Mouse (Mus musculus) midbrain, embryonic 10.5 days (tissue): ENCODE measurements around the gene Dlgap4. TPM values are rescaled to one million over a fixed set of nuclear protein-coding genes. Genes with fewer than 3 reads are reported as not detected.

Source experiments
- DNase-seq: peaks from one replicate; pipeline ENCODE4 v3.0.0-alpha.2; 2017; ENCODE audit warnings: low spot score
- H3K27ac ChIP-seq: fragments of 300-500 bp; sonication (generic); replicated peaks from 2 replicates; pipeline ENCODE4 v1.5.1; 2016; ENCODE audit warnings: mild to moderate bottlenecking
- H3K27me3 ChIP-seq: fragments of 300-500 bp; sonication (generic); 2 replicates; pipeline ENCODE4 v1.6.1; 2016; ENCODE audit warnings: low read depth, mild to moderate bottlenecking; ENCODE audit not compliant: poor library complexity, severe bottlenecking
- H3K36me3 ChIP-seq: fragments of 300-500 bp; sonication (generic); 2 replicates; pipeline ENCODE4 v1.6.1; 2016; ENCODE audit warnings: mild to moderate bottlenecking, moderate library complexity
- H3K4me1 ChIP-seq: fragments of 300-500 bp; sonication (generic); 2 replicates; pipeline ENCODE4 v1.6.1; 2016
- H3K4me3 ChIP-seq: fragments of 300-500 bp; sonication (generic); 2 replicates; pipeline ENCODE4 v1.5.1; 2016; ENCODE audit warnings: mild to moderate bottlenecking, moderate library complexity
- H3K9me3 ChIP-seq: fragments of 300-500 bp; sonication (generic); replicated peaks from 2 replicates; pipeline ENCODE4 v1.6.1; 2016; ENCODE audit warnings: mild to moderate bottlenecking
- WGBS: fragments of 180-500 bp; shearing (Covaris S2); methylation state at CpG from one replicate; pipeline ENCODE4 v1.1.7; 2016; 5-methylcytosine and 5-hydroxymethylcytosine counted together
- polyA plus RNA-seq: library from polyadenylated mRNA; unstranded; fragments of >200 nt; fragmentation: Nextera tagmentation; extraction: Ambion mirVana; gene quantifications from 2 replicates; pipeline ENCODE4 v1.2.1, GENCODE M21; 2016

Gene Dlgap4
- polyA plus RNA-seq, 1 experiment from 2014 or later: 128 TPM

DNA sequence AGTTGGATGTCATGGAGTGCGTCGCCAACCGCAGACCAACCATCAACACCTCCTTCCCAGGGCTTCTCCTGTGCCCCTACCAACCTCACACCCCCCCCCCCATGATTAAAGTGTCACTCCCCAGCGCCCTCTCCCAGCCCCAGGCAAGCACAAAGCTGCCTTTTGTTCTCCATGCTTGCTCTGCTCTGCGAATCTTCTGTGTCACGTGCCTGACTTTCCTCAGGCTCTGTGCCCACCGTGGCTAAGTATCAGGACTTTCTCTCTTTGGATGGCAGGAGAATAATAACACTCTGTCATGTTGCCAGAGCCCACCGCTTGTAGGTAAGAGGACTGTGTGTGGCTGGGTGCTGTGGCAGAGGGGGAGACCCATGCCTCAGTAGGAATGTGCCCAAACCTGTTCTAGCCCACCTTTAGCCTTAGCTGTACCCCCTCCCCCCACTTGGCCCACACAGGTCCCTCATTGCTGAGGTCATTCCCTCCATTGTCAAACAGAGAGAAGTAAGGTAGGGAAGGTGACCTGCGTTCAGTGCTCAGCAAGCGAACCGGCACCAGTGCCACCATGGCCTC is 79.8 kb downstream of the Dlgap4 start:
- no peak overlapping the region for H3K4me3 ChIP-seq
- H3K36me3 ChIP-seq: no peaks in the 10 kb centered on the region
- peaks cover 60% of the 10 kb centered on the region for H3K4me1 ChIP-seq
- H3K9me3 ChIP-seq: no peaks in the 10 kb centered on the region
- WGBS: 62% methylated on average over 11 of the region's 11 CpGs
- peak overlapping the region; percentile 57 for H3K27ac ChIP-seq
- H3K27me3 ChIP-seq: peaks cover 11% of the 10 kb centered on the region
- no peak for DNase-seq

DNA sequence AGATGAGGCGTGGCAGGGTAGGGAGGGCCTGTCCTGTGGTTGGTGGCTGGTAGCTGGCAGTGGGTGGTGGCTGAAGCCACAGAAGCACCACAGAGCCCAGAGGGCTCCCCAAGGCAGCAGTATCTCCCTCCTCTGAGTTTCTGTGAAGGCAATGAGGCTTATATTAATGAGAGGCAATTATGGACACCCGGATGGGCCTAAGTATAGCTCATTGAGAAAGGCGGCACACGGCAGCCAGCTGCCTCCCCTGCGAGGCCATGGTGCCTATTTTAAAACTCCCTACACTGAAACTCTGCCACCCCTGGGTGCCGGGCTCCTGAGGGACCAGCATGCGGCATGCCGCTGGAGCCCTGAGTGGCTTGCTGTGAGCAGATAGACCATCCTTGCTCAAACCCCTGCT is 83.8 kb downstream of the Dlgap4 start:
- no peak for DNase-seq
- Histone ChIP-seq H3K4me3 (no peak overlapping the region), H3K4me1 (peaks cover 45% of the 10 kb centered on the region), H3K36me3 (no peaks in the 10 kb centered on the region), H3K27ac (0 out of 2 replicates have a peak overlapping the region, but pooled peaks have one; percentile 13), H3K27me3 (no peaks in the 10 kb centered on the region), H3K9me3 (no peaks in the 10 kb centered on the region)
- 85% methylated on average over 8 of the region's 8 CpGs for WGBS

DNA sequence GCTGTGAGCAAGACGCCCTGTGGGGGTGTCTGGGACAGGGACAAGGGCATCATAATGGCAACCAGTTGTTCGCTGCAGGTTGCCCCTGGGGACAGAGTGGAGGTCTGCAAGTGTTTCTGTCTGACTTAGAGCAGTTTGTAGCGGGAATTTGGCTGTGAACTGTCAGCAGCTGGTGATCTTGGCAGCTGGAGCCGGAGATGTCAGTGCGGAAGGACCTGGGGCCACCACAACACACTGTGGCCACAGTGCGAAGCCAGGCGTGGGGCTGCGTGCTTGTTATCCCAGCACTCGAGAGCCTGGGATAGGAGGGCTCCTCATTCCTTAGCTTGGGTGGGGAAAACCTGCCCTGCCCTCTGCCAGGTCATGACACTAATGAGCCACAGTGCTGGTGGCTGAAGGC is 84.7 kb downstream of the Dlgap4 start:
- Histone ChIP-seq H3K4me3 (no peak overlapping the region), H3K9me3 (no peaks in the 10 kb centered on the region), H3K27ac (no peak overlapping the region), H3K36me3 (no peaks in the 10 kb centered on the region), H3K4me1 (peaks cover 40% of the 10 kb centered on the region), H3K27me3 (no peaks in the 10 kb centered on the region)
- WGBS: 75% methylated on average over 9 of the region's 9 CpGs
- DNase-seq: no peak

- peaks cover 2% of the 10 kb centered on the region for H3K4me1 ChIP-seq
- no peaks in the 10 kb centered on the region for H3K9me3 ChIP-seq
- no peak overlapping the region for H3K4me3 ChIP-seq
- DNase-seq: peak; percentile 84
- H3K36me3 ChIP-seq: no peaks in the 10 kb centered on the region
- H3K27ac ChIP-seq: no peak overlapping the region
- 22% methylated on average over 6 of the region's 6 CpGs for WGBS
- H3K27me3 ChIP-seq: peaks cover 10% of the 10 kb centered on the region
Measured at GRCm38 (mm10) chr2:156705473-156705872, 92.0 kb downstream of the Dlgap4 start.

DNA sequence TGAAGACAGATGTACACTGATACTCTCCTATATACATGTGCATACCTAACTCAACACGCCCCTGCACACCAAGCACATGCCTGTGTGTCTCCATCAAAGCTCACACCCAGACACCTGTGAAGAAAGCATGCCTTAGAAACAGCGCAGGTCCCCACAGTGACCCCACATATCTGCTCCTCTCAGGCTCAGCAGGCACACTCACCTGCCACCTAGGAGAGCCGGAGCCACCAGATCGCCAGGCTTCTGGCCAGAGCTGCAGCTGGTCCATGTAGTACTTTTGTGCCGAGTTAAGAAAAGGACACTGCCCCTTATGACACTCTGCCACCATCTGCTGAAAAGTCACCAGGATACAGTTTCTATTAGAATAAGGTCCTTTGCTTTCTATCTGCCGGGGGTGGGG is 103.2 kb downstream of the Dlgap4 start:
- Histone ChIP-seq H3K27me3 (no peaks in the 10 kb centered on the region), H3K27ac (no peak overlapping the region), H3K36me3 (no peaks in the 10 kb centered on the region), H3K9me3 (no peaks in the 10 kb centered on the region), H3K4me3 (no peak overlapping the region), H3K4me1 (peaks cover 37% of the 10 kb centered on the region)
- 81% methylated on average over 6 of the region's 6 CpGs for WGBS
- DNase-seq: no peak

DNA sequence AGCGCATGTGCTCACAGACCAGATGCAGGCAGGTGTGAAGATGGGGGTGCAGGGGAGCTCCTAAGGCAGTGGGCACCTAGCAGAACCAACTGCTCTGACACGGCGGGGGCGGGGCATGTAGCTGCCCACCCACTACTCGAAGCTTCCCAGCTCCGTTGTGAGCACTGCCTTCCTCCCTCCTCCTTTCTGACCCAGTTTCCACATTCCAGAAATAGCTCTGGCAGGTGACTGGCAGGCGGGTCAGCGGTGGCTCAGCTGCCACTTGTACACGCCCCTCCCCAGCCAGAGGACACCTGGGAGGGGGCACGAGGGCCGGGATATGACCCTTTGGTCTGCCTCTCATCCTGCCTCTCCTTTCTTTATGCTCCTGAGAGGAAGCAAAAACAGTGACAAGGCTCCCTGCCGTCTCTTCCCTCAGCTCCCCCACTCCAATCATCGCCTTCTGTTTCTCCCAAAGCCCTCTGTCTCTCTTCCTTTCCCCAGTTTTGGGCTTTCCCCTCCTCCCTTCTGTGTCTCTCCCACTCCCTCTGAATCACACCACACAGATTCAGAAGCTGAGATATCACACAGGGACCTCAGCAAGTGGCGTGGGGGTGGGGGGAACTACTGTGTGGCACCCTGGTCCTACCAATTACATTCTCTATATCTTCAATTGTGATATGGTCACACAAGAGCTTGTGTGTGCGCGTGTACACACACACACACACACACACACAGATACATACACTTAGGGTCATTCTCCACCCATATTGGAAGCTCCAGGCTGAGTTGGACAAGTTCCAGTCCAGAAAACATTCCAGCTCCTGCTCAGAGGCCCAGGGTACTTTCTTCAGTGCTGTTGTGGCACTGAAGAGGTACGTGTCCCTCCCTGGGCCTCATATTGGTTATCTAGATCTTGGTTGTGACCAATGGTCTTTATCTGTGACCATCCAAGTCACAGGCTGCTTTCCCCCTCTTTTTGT is 104.1 kb downstream of the Dlgap4 start:
- DNase-seq: peak; percentile 52
- 24% methylated on average over 17 of the region's 17 CpGs for WGBS
- Histone ChIP-seq H3K27ac (peak overlapping the region; percentile 65), H3K4me1 (peaks cover 46% of the 10 kb centered on the region), H3K9me3 (no peaks in the 10 kb centered on the region), H3K36me3 (no peaks in the 10 kb centered on the region), H3K4me3 (peak overlapping the region; percentile 35), H3K27me3 (no peaks in the 10 kb centered on the region)

DNA sequence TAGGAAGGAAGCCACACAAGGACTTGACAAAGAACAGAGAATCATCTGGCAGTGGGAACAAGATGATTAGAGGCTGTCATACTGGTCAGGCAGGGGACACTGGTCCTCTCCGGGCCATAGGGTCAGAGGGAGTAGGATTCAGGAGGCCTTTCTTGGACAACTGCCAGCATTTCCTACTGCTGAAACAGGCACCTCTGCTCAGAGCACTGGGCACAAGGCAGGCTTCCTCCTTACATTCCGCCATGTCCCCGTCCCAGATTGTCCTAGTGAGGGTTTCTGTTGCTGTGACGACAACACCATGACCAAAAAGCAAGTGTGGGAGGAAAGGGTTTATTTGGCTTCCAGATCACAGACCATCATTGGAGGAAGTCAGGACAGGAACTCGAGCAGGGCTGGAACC is 105.3 kb downstream of the Dlgap4 start:
- Histone ChIP-seq H3K27me3 (no peaks in the 10 kb centered on the region), H3K4me1 (peaks cover 55% of the 10 kb centered on the region), H3K9me3 (no peaks in the 10 kb centered on the region), H3K36me3 (no peaks in the 10 kb centered on the region), H3K27ac (no peak overlapping the region; the same call in 1 of the 2 replicates), H3K4me3 (no peak overlapping the region)
- WGBS: 72% methylated on average over 5 of the region's 5 CpGs
- DNase-seq: no peak

- Histone ChIP-seq H3K36me3 (no peaks in the 10 kb centered on the region), H3K27ac (peak overlapping the region; percentile 98), H3K4me3 (peak overlapping the region; percentile 86), H3K4me1 (peaks cover 65% of the 10 kb centered on the region), H3K27me3 (no peaks in the 10 kb centered on the region), H3K9me3 (no peaks in the 10 kb centered on the region)
- WGBS: 89% methylated on average over 8 of the region's 8 CpGs
- DNase-seq: no peak
Measured at GRCm38 (mm10) chr2:156719549-156720312, 106.2 kb downstream of the Dlgap4 start.

GRCm38 (mm10) chr2:156720313-156720674 is 106.8 kb downstream of the Dlgap4 start:
- 2% methylated on average over 10 of the region's 10 CpGs for WGBS
- Histone ChIP-seq H3K9me3 (no peaks in the 10 kb centered on the region), H3K36me3 (no peaks in the 10 kb centered on the region), H3K4me1 (peaks cover 70% of the 10 kb centered on the region), H3K4me3 (peak overlapping the region; percentile 86), H3K27me3 (no peaks in the 10 kb centered on the region), H3K27ac (peak overlapping the region; percentile 98)
- DNase-seq: no peak

DNA sequence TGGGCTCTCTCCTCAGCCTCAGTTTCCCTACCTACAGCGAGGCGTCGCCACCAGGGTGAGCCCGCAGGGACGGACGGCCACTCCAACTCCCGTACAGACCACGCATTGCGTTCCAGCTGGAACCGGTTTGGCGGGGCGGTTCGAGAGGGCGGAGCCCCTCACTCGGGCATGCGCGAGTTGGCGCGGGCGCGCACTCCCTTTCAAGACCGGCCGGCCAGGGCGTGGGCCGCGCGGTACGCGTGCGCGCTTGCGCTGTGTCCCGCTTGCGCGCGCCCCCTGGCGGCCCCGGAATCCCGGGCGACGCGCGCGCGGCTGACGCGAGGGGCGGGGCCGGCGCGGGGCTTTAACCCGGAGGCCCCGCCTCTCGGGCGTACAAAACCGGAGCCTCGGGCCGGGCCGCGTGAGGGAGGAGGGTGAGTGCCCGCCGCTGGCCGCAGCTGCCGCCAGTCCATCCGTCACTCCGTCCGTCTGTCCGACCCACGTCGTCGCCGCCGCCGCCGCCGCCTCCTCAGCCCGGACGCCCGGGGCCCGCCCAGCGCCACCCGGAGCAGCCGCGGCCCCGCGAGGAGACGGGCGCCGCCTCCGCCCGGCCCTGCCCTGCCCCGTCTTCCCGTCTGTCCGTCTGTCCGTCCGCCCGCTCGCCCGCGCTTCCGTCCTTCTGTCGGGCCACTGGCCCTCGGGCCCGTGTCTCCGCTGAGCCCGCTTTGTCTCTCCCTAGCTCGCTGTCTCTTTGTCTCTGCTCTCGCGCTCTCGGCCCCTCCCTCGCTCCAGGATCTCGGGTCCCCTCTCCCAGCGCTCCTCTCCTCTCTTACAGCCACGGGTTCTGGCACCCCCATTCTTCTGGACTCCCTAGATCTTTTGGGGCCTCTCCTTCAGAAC is 107.4 kb downstream of the Dlgap4 start:
- H3K36me3 ChIP-seq: no peaks in the 10 kb centered on the region
- H3K27me3 ChIP-seq: no peaks in the 10 kb centered on the region
- DNase-seq: peak; percentile 95
- H3K27ac ChIP-seq: peak overlapping the region; percentile 98
- under 1% methylated on average over 79 of the region's 114 CpGs for WGBS
- H3K4me1 ChIP-seq: peaks cover 76% of the 10 kb centered on the region
- H3K9me3 ChIP-seq: no peaks in the 10 kb centered on the region
- H3K4me3 ChIP-seq: peak overlapping the region; percentile 86

DNA sequence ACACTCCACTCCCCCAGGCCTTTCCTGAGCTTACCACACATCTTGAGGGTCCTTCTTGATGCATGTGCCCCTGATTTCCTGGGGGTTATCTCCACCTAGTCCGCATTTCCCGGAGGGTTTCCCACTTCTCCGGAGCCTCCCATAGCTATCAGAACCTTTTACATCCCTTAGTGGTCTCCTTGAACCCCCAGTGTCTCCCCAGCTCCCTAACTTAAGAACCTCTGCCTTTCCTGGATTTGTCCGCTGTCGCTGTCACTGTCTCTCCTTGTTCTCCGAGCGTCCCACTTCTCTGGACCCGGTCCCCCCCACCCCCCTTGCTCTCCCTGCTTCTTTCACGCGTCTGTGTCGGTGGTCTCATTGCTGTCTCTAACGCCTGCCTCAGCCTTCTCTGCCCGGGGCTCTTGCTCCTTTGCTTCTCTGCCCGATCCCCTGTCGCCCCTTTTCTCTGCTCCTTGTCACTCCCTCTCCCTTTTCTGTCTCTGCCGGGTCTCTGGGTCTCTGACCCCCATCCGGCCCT is 108.1 kb downstream of the Dlgap4 start:
- Histone ChIP-seq H3K27ac (peak overlapping the region; percentile 98), H3K36me3 (no peaks in the 10 kb centered on the region), H3K4me3 (peak overlapping the region; percentile 86), H3K27me3 (no peaks in the 10 kb centered on the region), H3K9me3 (no peaks in the 10 kb centered on the region), H3K4me1 (peaks cover 83% of the 10 kb centered on the region)
- peak; percentile 65 for DNase-seq
- WGBS: 0% methylated on average over 17 of the region's 17 CpGs
